Mouse (Mus musculus): ENCODE results near the gene Arhgap21.

Arhgap21 gene

GRCm38 (mm10) chr2:20966176-20967100 is 2.2 kb downstream of the Arhgap21 start:
- DNase-seq (ENCODE audit: low spot score): no peak

DNA sequence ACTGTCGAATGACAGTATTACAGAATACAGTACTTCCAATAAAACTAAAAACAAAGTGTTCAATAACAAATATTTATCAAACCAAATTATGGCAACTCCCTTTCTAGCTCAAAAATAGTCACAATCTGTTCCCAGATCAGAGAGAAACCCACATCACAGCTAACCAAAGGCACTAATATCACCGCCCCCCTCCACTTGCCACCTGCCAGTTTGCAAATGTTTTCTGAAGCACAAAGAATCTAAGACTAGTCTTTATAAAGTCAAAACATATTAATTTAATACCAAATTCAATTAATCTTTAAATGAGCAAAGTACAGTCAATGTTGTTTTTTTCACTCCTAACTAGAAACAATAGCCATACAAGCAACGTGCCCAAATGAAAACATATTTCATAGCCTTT is 3.3 kb downstream of the Arhgap21 start:
- no peak for DNase-seq (ENCODE audit: low spot score)

GRCm38 (mm10) chr2:20964461-20964860 is 4.2 kb downstream of the Arhgap21 start:
- no peak for DNase-seq (ENCODE audit: low spot score)

DNA sequence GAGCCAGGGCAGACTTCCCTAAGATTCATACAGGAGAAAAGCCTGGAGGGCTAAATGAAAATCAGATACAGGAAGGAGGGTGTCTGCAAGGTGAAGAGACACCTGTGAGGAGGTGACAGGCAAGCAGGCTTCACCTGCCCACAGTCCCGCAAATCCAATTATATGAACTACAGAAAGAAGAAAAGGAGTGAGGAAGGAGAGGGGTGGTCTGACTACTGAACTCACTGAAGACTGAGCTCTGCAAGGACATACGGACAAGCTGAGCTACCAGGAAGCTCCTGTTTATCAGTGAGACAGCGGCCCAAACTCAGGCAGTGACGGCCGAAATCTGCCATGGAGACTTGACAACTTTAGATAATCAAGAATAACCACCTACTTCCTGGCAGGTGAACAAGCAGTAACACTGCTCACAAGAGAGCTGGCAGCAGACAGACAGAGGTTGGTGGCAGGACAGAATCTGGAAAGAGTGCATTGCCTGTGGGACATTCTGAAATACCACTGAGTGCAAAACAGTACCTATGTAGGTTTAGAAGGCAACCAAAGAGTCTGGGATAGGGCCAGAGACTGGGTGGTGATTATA is 5.4 kb downstream of the Arhgap21 start:
- no peak for DNase-seq (ENCODE audit: low spot score)

DNA sequence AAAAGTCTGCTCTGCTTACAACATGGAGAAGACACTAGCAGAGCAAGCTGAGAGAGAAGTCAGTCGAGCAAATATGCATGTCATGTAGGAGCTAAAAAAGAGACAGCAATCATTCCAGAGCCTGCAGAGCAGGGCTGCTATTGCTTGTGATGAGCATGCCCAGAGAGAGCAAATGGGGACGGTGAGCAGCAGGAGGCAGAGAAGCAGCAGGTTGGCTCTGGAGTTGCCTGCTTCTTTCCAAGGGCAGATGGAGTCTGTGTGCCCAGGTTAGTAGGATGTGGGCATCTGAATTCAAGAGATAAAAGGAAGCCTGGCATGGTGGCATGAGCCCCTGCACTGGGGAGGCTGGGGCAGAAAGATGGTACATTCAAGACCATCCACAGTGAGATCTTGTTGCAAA is 6.4 kb downstream of the Arhgap21 start:
- no peak for DNase-seq (ENCODE audit: low spot score)

- no peak for DNase-seq (ENCODE audit: low spot score)
These were observed 6.9 kb downstream of the Arhgap21 start for GRCm38 (mm10) chr2:20961825-20962224.

- no peak for DNase-seq (ENCODE audit: low spot score)
These were observed 7.4 kb downstream of the Arhgap21 start for GRCm38 (mm10) chr2:20961295-20961694.

- DNase-seq (ENCODE audit: low spot score): no peak
These were observed 8.0 kb downstream of the Arhgap21 start for GRCm38 (mm10) chr2:20960668-20961035.

DNA sequence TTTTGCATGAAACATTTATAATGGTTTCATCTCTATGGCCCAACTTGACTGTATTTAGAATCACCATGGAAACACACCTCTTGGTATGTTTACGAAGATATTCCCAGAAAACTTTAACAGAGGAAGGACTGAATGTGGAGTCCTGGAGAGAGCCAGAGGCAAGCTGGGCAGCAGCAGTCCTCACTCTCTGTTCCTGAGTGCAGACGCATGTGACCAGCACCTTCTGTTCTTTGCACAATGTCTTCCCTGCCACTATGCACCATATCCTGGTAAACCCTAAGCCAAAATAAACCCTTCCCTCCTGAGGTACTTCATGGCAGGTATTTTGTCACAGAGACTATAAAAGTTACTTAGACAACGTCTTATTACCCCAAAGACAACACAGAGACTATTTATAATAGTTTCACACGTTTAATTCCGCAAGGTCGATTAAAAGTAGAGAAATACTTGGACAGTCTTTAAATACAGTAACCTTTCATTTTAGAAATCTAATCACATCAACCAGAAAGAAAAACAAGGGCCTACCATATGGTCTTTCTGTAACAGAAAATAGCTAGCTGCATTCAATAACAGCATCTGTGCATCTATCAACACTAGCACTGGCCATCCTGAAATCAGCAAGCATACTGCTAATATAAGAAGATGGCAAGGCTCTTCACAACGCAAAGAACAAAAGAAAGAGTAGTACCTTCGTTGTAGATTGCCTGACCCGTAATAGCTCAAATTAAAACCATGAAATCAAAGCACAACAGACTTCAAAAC is 8.6 kb downstream of the Arhgap21 start:
- no peak for DNase-seq (ENCODE audit: low spot score)

GRCm38 (mm10) chr2:20959045-20959444 is 9.6 kb downstream of the Arhgap21 start:
- DNase-seq (ENCODE audit: low spot score): no peak

DNA sequence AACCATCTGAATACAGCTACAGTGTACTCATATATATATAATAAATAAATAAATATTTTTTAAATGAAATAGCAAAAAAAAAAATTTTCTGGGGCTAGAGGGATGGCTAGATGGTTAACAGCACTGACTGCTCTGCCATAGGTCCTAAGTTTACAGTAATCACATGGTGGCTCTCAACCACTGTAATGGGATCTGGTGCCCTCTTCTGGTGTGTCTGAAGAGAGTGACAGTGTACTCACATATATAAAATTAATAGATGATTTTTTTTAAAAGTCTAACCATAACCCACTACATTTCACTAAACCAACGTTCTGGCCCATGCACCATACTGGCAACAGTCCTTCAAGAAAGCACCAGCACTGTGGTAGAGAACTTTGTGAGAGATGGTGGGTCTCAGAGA is 10.7 kb downstream of the Arhgap21 start:
- no peak for DNase-seq (ENCODE audit: low spot score)

- DNase-seq (ENCODE audit: low spot score): no peak
These were observed 12.0 kb downstream of the Arhgap21 start for GRCm38 (mm10) chr2:20956716-20957115.

- DNase-seq (ENCODE audit: low spot score): no peak
These were observed 12.7 kb downstream of the Arhgap21 start for GRCm38 (mm10) chr2:20955996-20956395.

DNA sequence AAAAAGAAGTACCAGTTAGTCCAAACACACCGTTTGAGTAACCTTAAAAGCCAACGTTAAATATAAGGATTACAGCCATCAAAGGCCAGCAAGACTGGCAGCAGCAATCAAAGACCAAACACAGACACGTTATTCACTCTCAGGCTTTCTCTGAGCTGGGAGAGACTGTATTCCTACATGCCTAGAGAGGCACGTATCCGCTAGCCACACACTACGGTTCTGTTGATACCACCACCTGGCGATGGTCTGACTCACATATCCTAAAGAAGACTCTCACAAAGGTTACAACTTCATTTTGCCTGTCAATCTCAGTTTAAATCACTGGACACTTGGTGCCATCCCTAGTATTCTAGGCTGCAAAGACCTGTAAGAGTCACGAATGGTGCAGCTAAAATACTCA is 13.3 kb downstream of the Arhgap21 start:
- DNase-seq (ENCODE audit: low spot score): no peak

DNA sequence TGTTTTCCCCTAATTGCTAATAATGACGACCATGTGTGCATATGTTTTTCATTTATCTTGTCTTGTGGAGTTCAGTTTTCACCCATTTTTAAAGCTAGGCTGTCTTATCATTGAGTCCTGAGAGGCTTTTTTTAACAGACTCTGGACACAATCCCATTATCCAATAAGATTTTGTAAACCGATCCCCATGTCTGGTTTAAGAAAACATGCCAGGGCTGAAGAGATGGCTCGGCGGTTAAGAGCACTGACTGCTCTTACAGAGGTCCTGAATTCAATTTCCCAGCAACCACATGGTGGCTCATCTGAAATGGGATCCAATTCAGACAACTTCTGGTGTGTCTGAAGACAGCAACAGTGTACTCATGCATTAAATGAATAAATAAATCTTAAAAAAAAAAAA is 16.0 kb downstream of the Arhgap21 start:
- DNase-seq (ENCODE audit: low spot score): no peak

- no peak for DNase-seq (ENCODE audit: low spot score)
These were observed 19.5 kb downstream of the Arhgap21 start for GRCm38 (mm10) chr2:20949168-20949567.

DNA sequence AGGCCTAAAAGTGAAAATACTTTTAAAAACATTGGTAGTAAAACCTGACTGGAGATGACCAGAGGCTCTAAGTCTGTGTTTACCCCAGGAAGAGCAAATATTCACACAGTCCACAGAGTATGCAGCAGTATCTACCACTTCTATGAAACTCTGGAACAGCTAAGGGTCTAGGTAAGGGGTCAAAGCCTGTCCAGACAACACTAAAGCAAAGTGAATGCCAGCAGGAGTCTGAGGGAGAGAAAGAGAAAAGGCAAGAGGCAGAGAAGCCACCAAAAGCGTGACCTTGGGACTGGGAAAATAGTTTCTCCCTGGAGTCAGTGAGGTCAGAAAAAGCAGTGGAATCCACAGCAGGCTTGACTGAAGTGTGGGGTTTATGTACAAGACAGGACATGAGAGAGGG is 21.6 kb downstream of the Arhgap21 start:
- DNase-seq (ENCODE audit: low spot score): no peak

DNA sequence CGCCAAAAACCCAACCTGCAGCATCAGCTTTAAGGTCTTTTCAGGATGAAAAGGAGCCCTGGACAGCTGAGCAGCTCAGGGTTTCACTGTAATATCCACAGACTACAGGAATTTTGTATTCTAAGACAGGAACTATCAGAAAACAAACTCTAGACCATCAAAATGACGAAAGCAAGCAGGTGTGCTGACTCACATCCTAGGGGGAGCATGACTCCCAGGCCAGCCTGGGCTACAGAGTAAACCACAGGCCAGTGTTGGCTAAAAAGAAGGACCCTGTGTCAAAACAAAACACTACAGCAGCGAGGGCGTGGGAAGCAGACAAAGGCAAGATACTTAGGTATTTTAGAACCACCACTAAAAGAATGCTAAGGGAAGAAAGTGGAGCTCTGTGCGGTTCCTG is 23.1 kb downstream of the Arhgap21 start:
- no peak for DNase-seq (ENCODE audit: low spot score)

DNA sequence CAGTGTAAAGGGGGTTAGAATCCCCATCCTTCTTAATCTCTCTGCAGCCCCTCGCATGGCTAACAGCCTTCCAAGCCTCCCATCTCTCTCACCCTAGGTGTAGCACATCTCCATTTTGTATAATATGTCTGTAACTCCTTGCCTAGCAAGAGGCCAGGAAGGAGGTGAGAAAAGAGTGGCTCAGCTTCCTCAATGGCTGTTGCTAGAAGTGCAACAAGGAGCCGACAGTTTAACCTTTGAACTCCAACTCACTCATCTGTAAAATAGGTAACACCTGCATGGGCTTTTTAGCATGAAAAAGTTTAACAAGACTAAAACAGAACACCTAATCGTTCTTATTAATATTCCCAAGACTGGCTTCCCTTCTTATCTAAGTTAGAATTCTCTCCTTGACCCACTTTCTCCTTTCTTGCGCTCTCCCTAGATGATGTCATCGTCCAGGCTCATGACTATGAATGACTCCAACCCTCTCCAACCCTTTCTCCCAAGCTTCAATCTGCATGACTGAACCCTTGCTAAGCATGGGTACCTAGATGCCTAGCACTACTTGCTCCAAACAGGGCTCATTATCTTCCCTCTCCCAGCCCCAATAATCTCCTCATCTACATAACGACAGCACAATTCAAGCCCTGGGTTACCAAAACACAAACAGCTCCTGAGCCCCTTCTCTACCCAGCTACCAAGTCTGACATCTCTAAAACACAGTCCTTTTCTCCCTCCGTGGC is 24.8 kb downstream of the Arhgap21 start:
- no peak for DNase-seq (ENCODE audit: low spot score)

GRCm38 (mm10) chr2:20943222-20943621 is 25.5 kb downstream of the Arhgap21 start:
- DNase-seq (ENCODE audit: low spot score): no peak

DNA sequence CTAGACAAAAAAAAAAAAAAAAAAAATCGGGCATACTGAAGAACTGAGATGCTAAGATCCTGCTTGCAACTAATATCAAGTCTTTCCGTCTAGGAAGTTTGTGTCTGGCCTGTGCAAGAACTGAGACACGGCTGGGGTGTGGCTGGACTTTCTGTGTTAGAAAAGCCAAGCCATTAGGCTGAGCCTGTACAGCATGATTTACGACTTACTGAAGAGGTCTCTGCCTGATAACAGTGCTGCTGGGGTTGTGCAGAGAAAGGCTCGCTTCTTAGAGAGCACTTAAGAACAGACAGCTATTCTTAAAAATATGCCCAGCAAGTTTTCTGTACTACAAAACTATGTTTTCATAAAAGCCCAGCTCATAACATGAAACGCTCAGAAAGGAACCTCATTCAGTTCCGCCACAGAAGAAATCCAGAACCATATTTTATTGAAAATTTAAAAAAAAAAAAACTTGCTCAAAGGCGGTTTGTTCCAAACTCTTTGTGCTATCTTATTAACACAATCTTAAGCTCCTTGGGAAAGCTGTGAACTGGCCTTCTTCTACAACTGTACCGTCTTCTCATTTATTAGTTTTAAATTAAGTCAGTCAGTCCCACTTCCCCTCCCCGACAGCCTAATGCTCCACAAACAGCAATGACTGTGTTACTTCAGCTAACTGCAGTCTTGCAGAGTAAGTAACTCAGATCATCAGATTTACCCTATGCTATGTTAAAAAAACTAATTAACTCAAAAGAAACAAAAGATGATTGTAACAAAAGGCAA is 26.1 kb downstream of the Arhgap21 start:
- no peak for DNase-seq (ENCODE audit: low spot score)

All from ovary, postnatal 36 days (tissue).